Mouse (Mus musculus): ENCODE results near the gene Aox2.

GRCm38 (mm10) chr1:58307181-58307580, 29.1 kb downstream of the Aox2 start:
- TF ChIP-seq CTCF (IDR thresholded peaks at IDR 0.05; ENCODE audit: low read depth, low read length) (no peak), GATA1 (IDR thresholded peaks at IDR 0.05; ENCODE audit: borderline replicate concordance, low read length) (no peak)

Measured in G1E (cell line).